Mouse (Mus musculus) heart, adult 2 months (tissue): ENCODE measurements around the gene Lrrtm1. TPM values are rescaled to one million over a fixed set of nuclear protein-coding genes. Genes with fewer than 3 reads are reported as not detected.

Source experiments
- DNase-seq, 2 experiments: peaks; one replicate each; pipeline ENCODE4 v3.0.0; 2021
- H3K27ac ChIP-seq: fragments of 200-600 bp; 2 replicates; pipeline ENCODE4 v1.8.1; 2022
- H3K27me3 ChIP-seq: fragments of 200-500 bp; 2 replicates; pipeline ENCODE4 v1.6.1; 2012; ENCODE audit warnings: mild to moderate bottlenecking, low read length, inconsistent platforms, mixed read lengths; ENCODE audit not compliant: control insufficient read depth, insufficient read depth
- H3K36me3 ChIP-seq: fragments of 200-500 bp; 2 replicates; pipeline ENCODE4 v1.6.1; 2012; ENCODE audit warnings: low read length, inconsistent platforms; ENCODE audit not compliant: control insufficient read depth, insufficient read depth
- H3K4me1 ChIP-seq: fragments of 200-500 bp; 2 replicates; pipeline ENCODE4 v1.6.1; 2011; ENCODE audit warnings: low read length; ENCODE audit not compliant: control insufficient read depth, insufficient read depth
- H3K4me3 ChIP-seq: fragments of 200-600 bp; 2 replicates; pipeline ENCODE4 v1.8.1; 2022
- H3K79me2 ChIP-seq: fragments of 200-500 bp; replicated peaks from 2 replicates; pipeline ENCODE4 v1.6.1; 2012; ENCODE audit warnings: mild to moderate bottlenecking, inconsistent platforms, low read length, moderate library complexity, mixed read lengths; ENCODE audit not compliant: control insufficient read depth, insufficient read depth
- H3K9ac ChIP-seq: fragments of 200-500 bp; 2 replicates; pipeline ENCODE4 v1.6.1; 2012; ENCODE audit warnings: low read depth, mild to moderate bottlenecking, control low read depth, inconsistent platforms, low read length, mixed read lengths
- CTCF ChIP-seq: fragments of 200-600 bp; IDR thresholded peaks from 2 replicates; pipeline ENCODE4 v1.8.1; 2022; ENCODE audit warnings: antibody characterized with exemption, mild to moderate bottlenecking, moderate library complexity
- EP300 ChIP-seq: fragments of 200-500 bp; IDR thresholded peaks from 2 replicates; pipeline ENCODE4 v1.6.1; 2011; ENCODE audit warnings: low read depth, low read length, control low read depth; ENCODE audit not compliant: insufficient read depth
- POLR2A ChIP-seq: fragments of 200-500 bp; IDR thresholded peaks from 2 replicates; pipeline ENCODE4 v1.6.1; 2011; ENCODE audit warnings: mild to moderate bottlenecking, low read depth, low read length, control low read depth; ENCODE audit not compliant: insufficient read depth
- WGBS: fragments of 180-500 bp; shearing (Covaris S2); methylation state at CpG from one replicate; pipeline ENCODE4 v1.1.7; 2018; 5-methylcytosine and 5-hydroxymethylcytosine counted together
- intact Hi-C: fragments of 180-260 bp; cut with DNase I; formaldehyde crosslinking; loops from one replicate; pipeline ENCODE4 v1.15.1; 2025
- long read RNA-seq: library from polyadenylated mRNA; stranded (forward); transcript quantifications from one replicate; pipeline ENCODE4 v2.0.0, GENCODE M21; 2021
- polyA plus RNA-seq: library from polyadenylated mRNA; depleted of rRNA; stranded (reverse); fragments of >200 nt; gene quantifications from 2 replicates; pipeline ENCODE4 v1.2.3, GENCODE M21; 2012; rRNA removed
- total RNA-seq, 2 experiments: library from RNA; stranded (reverse); gene quantifications; 2 replicates each; pipeline ENCODE4 v1.2.3; 2021

Gene Lrrtm1
- total RNA-seq (not detected), polyA plus RNA-seq (0.12 and 0.16 TPM in 2 replicates)
- long read RNA-seq = 0 reads

DNA sequence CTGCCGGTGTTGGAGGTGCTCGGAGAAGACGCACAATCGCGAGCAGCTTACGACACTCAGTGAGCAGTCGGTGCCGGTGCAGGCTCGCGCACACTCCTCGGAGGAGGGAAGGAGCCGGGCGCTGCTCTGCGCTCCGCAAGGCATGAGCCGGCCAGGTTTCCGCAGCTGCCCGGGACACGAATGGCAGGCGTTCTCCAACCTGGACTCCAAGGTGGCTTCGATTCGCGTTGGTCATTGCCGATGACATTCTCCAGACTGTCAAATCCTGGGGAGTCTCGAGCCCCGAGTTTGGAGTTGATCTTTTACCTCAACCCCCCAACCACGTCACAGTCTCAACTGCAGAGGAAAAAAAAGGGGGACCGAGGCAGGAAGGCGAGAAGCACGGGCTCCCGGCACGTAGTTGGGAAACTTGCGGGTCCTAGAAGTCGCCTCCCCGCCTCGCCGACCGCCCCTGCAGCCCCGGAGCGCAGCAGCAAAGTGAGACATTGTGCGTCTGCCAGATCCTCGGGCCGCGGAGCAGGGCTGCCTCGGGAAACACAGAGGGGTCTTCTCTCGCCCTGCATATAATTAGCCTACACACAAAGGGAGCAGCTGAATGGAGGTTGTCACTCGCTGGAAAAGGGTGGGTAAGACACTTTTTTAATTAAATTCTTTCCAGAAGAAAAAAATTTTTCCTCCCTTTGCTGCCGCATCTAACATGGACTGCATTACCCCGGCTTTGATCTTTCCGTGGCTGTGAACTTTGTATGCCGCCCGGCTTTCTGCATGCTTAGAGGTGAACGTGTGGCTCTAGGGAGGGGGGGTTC lies at the start of gene Lrrtm1:
TSS of gene Lrrtm1 (plus strand) at position 89 of the 806 bp plus-strand sequence.
- H3K9ac ChIP-seq = no peak within 1 kb of the TSS
- no peaks in the 10 kb centered on the region for H3K36me3 ChIP-seq
- no peaks in the 10 kb centered on the region for H3K79me2 ChIP-seq
- no peak within 1 kb of the TSS for H3K27ac ChIP-seq
- TF ChIP-seq POLR2A = no peak
- H3K27me3 ChIP-seq = peaks cover 6% of the 10 kb centered on the region; the same call in 1 of the 2 replicates
- DNase-seq = peak in 1 of 2 experiments; percentile 24
- H3K4me3 ChIP-seq = no peak within 1 kb of the TSS
- no peaks in the 10 kb centered on the region for H3K4me1 ChIP-seq
- intact Hi-C loops = no loop called here
- WGBS = under 1% methylated on average over 53 of the region's 53 CpGs

DNA sequence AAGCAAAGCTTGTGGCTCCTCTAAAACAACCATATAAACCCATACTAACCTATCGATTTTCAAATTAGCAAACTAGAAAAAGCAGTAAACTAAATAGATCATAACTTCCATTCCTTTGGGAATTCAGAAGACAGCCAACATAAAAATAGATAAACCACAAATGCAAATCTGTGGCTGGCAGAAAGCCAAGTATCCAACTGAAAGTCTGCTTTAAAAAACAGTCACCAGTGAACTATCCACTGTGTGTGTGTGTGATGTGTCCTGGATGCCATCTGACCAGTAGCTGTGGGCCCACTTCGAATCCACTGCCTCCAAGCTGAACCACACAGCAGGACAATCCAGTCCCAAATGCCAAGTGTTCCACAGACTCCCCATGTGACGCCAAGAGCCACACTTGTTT lies 45.8 kb upstream of the Lrrtm1 start:
- WGBS = 80% methylated on average over 3 of the region's 3 CpGs
- Histone ChIP-seq H3K27me3 (no peaks in the 10 kb centered on the region), H3K36me3 (no peaks in the 10 kb centered on the region), H3K9ac (no peak overlapping the region), H3K4me1 (no peaks in the 10 kb centered on the region), H3K27ac (no peak overlapping the region), H3K4me3 (no peak overlapping the region), H3K79me2 (no peaks in the 10 kb centered on the region)
- DNase-seq = no peak
- intact Hi-C loops = no loop called here
- TF ChIP-seq POLR2A = no peak
- no peak for TF ChIP-seq EP300
- no peak for TF ChIP-seq CTCF

DNA sequence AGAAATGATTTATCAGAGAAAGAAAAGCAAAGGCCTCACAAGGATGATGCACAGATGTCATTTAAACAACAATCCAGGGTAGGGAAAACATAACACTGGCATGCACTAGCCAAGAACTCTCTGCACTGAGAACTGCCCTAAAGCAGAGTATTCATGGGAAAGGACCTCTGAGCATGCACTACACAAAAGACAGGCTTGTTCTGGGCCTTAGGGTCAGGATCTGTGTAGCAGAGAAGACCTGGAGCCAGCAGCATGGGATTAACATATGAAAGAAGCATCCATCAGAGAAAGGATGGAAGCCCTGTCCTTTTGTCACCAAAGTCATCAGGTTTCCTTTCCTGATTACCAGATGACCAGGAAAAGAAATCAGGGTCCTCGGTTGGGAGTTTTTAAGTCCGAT lies 43.1 kb upstream of the Lrrtm1 start:
- intact Hi-C loops = no loop called here
- no peak overlapping the region for H3K27ac ChIP-seq
- H3K36me3 ChIP-seq = no peaks in the 10 kb centered on the region
- H3K4me3 ChIP-seq = no peak overlapping the region
- no peaks in the 10 kb centered on the region for H3K27me3 ChIP-seq
- 63% methylated on average over 2 of the region's 2 CpGs for WGBS
- TF ChIP-seq EP300 (no peak), POLR2A (no peak)
- H3K4me1 ChIP-seq = no peaks in the 10 kb centered on the region
- no peak for DNase-seq
- H3K79me2 ChIP-seq = no peaks in the 10 kb centered on the region
- H3K9ac ChIP-seq = no peak overlapping the region

DNA sequence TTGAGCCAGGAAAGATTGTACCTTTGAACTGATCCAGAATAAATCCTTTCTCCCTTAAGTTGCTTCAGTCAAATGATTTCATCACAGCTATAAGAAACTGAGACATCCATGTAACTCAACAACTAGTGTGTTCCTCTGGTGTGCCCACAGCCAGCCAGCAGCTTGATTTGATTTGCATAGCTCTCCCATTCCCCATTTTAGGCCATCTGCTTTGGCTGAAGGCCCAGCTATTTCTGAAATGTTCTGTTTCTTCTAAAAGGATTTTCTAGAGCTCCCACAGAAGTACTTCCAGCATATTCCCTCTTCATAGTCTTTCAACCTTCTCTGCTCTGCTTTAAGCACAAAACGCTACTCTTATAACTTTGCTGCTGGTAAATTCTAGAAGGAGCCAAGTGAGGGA lies 33.3 kb upstream of the Lrrtm1 start:
- no peak for DNase-seq
- Histone ChIP-seq H3K36me3 (no peaks in the 10 kb centered on the region), H3K4me1 (no peaks in the 10 kb centered on the region), H3K27me3 (no peaks in the 10 kb centered on the region), H3K9ac (no peak overlapping the region), H3K4me3 (no peak overlapping the region), H3K27ac (no peak overlapping the region), H3K79me2 (no peaks in the 10 kb centered on the region)
- no peak for TF ChIP-seq CTCF
- TF ChIP-seq EP300 = no peak
- no peak for TF ChIP-seq POLR2A
- WGBS = 76% methylated on average over 1 of the region's 1 CpGs
- intact Hi-C loops = no loop called here

DNA sequence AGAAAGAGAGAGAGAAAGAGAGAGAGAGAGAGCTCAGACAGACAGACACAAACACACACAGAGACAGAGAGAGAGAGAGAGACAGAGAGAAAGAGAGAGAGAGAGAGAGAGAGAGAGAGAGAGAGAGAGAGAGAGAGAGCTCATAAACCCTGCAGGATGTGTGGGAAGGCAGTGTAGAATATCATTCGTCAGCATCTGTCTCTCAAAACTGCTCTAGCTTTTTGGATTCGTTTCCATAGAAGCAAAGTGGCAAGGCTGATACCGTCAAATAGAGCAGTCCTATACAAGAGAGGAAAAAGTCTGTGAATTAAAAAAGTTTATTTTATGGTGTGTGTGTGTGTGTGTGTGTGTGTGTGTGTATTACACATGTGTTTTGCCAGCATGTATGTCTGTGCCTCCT lies 32.6 kb upstream of the Lrrtm1 start:
- WGBS = 54% methylated on average over 3 of the region's 3 CpGs
- intact Hi-C loops = no loop called here
- no peaks in the 10 kb centered on the region for H3K79me2 ChIP-seq

DNA sequence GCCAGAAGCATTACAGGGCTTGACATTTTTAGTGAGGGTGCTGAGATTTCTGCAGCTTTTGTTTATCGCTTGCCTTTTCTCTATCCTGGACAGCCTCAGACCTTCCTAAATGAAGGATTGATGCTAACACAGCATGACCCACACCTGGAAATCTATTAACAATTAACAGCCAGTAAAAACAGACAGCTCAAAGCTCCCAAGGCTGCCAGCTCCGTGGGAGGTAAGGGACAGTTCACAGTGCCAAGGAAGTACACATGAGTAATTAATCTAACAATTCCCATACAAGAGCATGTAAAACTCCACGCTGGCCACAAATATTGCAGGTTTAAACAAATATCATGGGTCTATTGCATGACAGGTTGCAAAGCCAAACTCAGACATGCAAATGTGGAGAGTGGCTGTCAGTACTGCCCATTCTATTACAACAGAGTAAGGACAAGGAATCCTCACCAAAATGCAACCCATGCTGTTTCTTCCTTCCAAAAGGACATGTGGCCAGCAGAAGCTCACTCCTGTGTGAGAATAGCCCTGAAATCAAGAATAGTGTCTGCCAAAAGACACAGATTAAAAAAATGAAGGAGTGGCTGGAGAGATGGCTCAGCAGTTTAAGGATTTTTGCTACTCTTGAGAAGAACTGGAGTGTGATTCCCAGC lies 28.6 kb upstream of the Lrrtm1 start:
- H3K9ac ChIP-seq = no peak overlapping the region
- no peaks in the 10 kb centered on the region for H3K36me3 ChIP-seq
- no peak overlapping the region for H3K4me3 ChIP-seq
- intact Hi-C loops = no loop called here
- no peaks in the 10 kb centered on the region for H3K79me2 ChIP-seq
- no peaks in the 10 kb centered on the region for H3K27me3 ChIP-seq
- H3K27ac ChIP-seq = no peak overlapping the region
- DNase-seq = no peak
- 30% methylated on average over 3 of the region's 3 CpGs for WGBS
- TF ChIP-seq CTCF (no peak), EP300 (no peak), POLR2A (no peak)
- no peaks in the 10 kb centered on the region for H3K4me1 ChIP-seq

More for the DNA sequence above, 32.6 kb upstream of the Lrrtm1 start:
- Histone ChIP-seq H3K36me3 (no peaks in the 10 kb centered on the region), H3K27me3 (no peaks in the 10 kb centered on the region), H3K27ac (no peak overlapping the region), H3K9ac (no peak overlapping the region), H3K4me3 (no peak overlapping the region), H3K4me1 (no peaks in the 10 kb centered on the region)
- no peak for DNase-seq
- TF ChIP-seq EP300 (no peak), POLR2A (no peak), CTCF (no peak)
